Mouse (Mus musculus) MEL (cell line): ENCODE measurements at regions not wholly inside any gene's neighbourhood (a gene's known extent, or its start where the extent isn't known, plus 50 kb on each side); places are given as distances from the start of the nearest gene placed in this dataset.

Source experiments
- CTCF ChIP-seq, 3 experiments: IDR thresholded peaks in 2 of 3; conservative IDR thresholded peaks in 1 of 3; 2 replicates each; pipeline ENCODE4 v1.5.1; 2011 to 2012; ENCODE audit warnings: low read length in 3 of 3, low read depth in 2 of 3, mild to moderate bottlenecking in 2 of 3, improper control_type of control experiment in 1 of 3, inconsistent platforms in 1 of 3, mixed read lengths in 1 of 3, moderate library complexity in 1 of 3; ENCODE audit not compliant: control insufficient read depth in 1 of 3, insufficient read depth in 1 of 3, poor library complexity in 1 of 3, severe bottlenecking in 1 of 3
- E2F4 ChIP-seq: IDR thresholded peaks from 2 replicates; pipeline ENCODE4 v1.6.1; 2011; ENCODE audit warnings: low read depth, low read length, improper control_type of control experiment, borderline replicate concordance
- ELF1 ChIP-seq: IDR thresholded peaks from 2 replicates; pipeline ENCODE4 v1.6.1; 2014; ENCODE audit warnings: low read depth, mild to moderate bottlenecking, inconsistent platforms, low read length, improper control_type of control experiment, moderate library complexity
- EP300 ChIP-seq, 2 experiments: IDR thresholded peaks; 2 replicates each; pipeline ENCODE4 v1.6.1; 2011; ENCODE audit warnings: improper control_type of control experiment in 2 of 2, low read length in 2 of 2, low read depth in 1 of 2, mild to moderate bottlenecking in 1 of 2
- GATA1 ChIP-seq: IDR thresholded peaks from 2 replicates; pipeline ENCODE4 v1.6.1; 2011; ENCODE audit warnings: low read depth, low read length, improper control_type of control experiment
- HCFC1 ChIP-seq: IDR thresholded peaks from 2 replicates; pipeline ENCODE4 v1.6.1; 2012; ENCODE audit warnings: low read depth, mild to moderate bottlenecking, inconsistent platforms, low read length, improper control_type of control experiment, moderate library complexity
- MAFK ChIP-seq: IDR thresholded peaks from 2 replicates; pipeline ENCODE4 v1.6.1; 2011; ENCODE audit warnings: low read depth, mild to moderate bottlenecking, low read length, improper control_type of control experiment, borderline replicate concordance
- MAX ChIP-seq: IDR thresholded peaks from 2 replicates; pipeline ENCODE4 v1.6.1; 2011; ENCODE audit warnings: low read length, improper control_type of control experiment
- MAZ ChIP-seq: IDR thresholded peaks from 2 replicates; pipeline ENCODE4 v1.6.1; 2012; ENCODE audit warnings: low read depth, mild to moderate bottlenecking, inconsistent platforms, low read length, improper control_type of control experiment
- POLR2A ChIP-seq, 2 experiments: IDR thresholded peaks; 2 replicates each; pipeline ENCODE4 v1.6.1; 2011 to 2012; ENCODE audit warnings: low read length in 2 of 2, mild to moderate bottlenecking in 2 of 2, control low read depth in 1 of 2, improper control_type of control experiment in 1 of 2, low read depth in 1 of 2, moderate library complexity in 1 of 2; ENCODE audit not compliant: control insufficient read depth in 1 of 2, insufficient read depth in 1 of 2, poor library complexity in 1 of 2
- RCOR1 ChIP-seq: IDR thresholded peaks from 2 replicates; pipeline ENCODE4 v1.6.1; 2012; ENCODE audit warnings: low read depth, mild to moderate bottlenecking, inconsistent platforms, low read length, improper control_type of control experiment
- UBTF ChIP-seq: IDR thresholded peaks from 2 replicates; pipeline ENCODE4 v1.6.1; 2012; ENCODE audit warnings: low read depth, mild to moderate bottlenecking, inconsistent platforms, low read length, improper control_type of control experiment, moderate library complexity, borderline replicate concordance; ENCODE audit not compliant: insufficient read depth
- USF1 ChIP-seq: IDR thresholded peaks from 2 replicates; pipeline ENCODE4 v1.6.1; 2014; ENCODE audit warnings: low read depth, mild to moderate bottlenecking, inconsistent platforms, low read length, improper control_type of control experiment, moderate library complexity
- USF2 ChIP-seq, 2 experiments: IDR thresholded peaks; 2 replicates each; pipeline ENCODE4 v1.6.1; 2011 to 2012; ENCODE audit warnings: improper control_type of control experiment in 2 of 2, low read length in 2 of 2, borderline replicate concordance in 1 of 2, inconsistent platforms in 1 of 2, low read depth in 1 of 2, mild to moderate bottlenecking in 1 of 2; ENCODE audit not compliant: insufficient read depth in 1 of 2

DNA sequence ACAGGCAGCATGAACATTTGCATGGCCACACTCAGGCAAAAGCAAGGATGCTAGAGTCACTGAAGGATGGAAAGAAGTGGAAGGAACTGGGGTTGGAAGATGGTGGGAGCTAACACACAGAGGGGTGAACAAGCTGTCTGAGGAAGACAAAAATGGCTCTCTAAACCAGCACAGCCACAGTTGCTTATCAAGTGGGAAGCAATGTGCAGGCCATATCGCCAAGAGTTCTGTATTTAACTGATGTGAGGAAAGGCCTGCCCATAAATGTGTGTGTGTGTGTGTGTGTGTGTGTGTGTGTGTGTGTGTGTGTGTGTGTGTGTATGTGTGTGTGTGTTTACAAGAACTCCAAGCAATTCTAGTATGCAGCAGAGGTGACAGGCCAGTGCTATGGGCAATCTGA lies 236.9 kb upstream of the Gm10192 start:
- TF ChIP-seq ELF1, result no peak
- no peak for TF ChIP-seq UBTF
- no peak for TF ChIP-seq RCOR1
- TF ChIP-seq GATA1, result no peak
- no peak for TF ChIP-seq USF1
- no peak for TF ChIP-seq MAFK
- no peak for TF ChIP-seq E2F4
- TF ChIP-seq CTCF (IDR thresholded peaks at IDR 0.05 in 2 of 3, conservative IDR thresholded peaks at IDR 0.05 in 1 of 3; ENCODE audit: control insufficient read depth in 1 of 3, insufficient read depth in 1 of 3, low read depth in 2 of 3, low read length in 3 of 3, poor library complexity in 1 of 3, severe bottlenecking in 1 of 3), result no peak
- TF ChIP-seq HCFC1, result no peak
- no peak for TF ChIP-seq POLR2A (IDR thresholded peaks at IDR 0.05; ENCODE audit: control insufficient read depth in 1 of 2, insufficient read depth in 1 of 2, low read depth in 1 of 2, low read length in 2 of 2, poor library complexity in 1 of 2)
- no peak for TF ChIP-seq MAX
- no peak for TF ChIP-seq MAZ
- TF ChIP-seq USF2 (IDR thresholded peaks at IDR 0.05; ENCODE audit: borderline replicate concordance in 1 of 2, insufficient read depth in 1 of 2, low read depth in 1 of 2, low read length in 2 of 2), result no peak
- TF ChIP-seq EP300 (IDR thresholded peaks at IDR 0.05; ENCODE audit: low read depth in 1 of 2, low read length in 2 of 2), result no peak
